Mouse (Mus musculus) liver, embryonic 14.5 days (tissue): ENCODE measurements at regions not wholly inside any gene's neighbourhood (a gene's known extent, or its start where the extent isn't known, plus 50 kb on each side); places are given as distances from the start of the nearest gene placed in this dataset.

Experiments
- ATAC-seq: fragments of 200-750 bp; cut with Nextera tagmentation; 2 replicates; pipeline ENCODE4 v1.8.0; 2017; ENCODE audit warnings: moderate number of reproducible peaks, mild to moderate bottlenecking, moderate library complexity; ENCODE audit not compliant: insufficient read depth
- DNase-seq, 3 experiments: peaks; one replicate each; pipeline ENCODE4 v3.0.0-alpha.2; 2012 to 2013; ENCODE audit warnings: low read depth in 3 of 3, low spot score in 3 of 3
- H3K27ac ChIP-seq: fragments of 300-500 bp; sonication (generic); 2 replicates; pipeline ENCODE4 v1.5.1; 2014; ENCODE audit warnings: moderate library complexity, mild to moderate bottlenecking, control low read depth, inconsistent platforms
- H3K27me3 ChIP-seq: fragments of 300-500 bp; sonication (generic); 2 replicates; pipeline ENCODE4 v1.6.1; 2014; ENCODE audit warnings: mild to moderate bottlenecking, low read length, moderate library complexity; ENCODE audit not compliant: control insufficient read depth, insufficient read depth
- H3K36me3 ChIP-seq: fragments of 300-500 bp; sonication (generic); replicated peaks from 2 replicates; pipeline ENCODE4 v1.6.1; 2014; ENCODE audit warnings: low read depth; ENCODE audit not compliant: control insufficient read depth, insufficient read depth
- H3K4me1 ChIP-seq, 2 experiments: fragments of 200-500 bp in 1 of 2; fragments of 300-500 bp in 1 of 2; sonication (generic) in 1 of 2; replicated peaks; 2 replicates each; pipeline ENCODE4 v1.6.1; 2012 to 2014; ENCODE audit warnings: antibody characterized with exemption in 1 of 2, inconsistent platforms in 1 of 2, low read length in 1 of 2; ENCODE audit not compliant: control insufficient read depth in 2 of 2, insufficient read depth in 2 of 2
- H3K4me2 ChIP-seq: fragments of 300-500 bp; sonication (generic); 2 replicates; pipeline ENCODE4 v1.6.1; 2014; ENCODE audit warnings: low read depth, mild to moderate bottlenecking, control low read depth, moderate library complexity
- H3K4me3 ChIP-seq, 2 experiments: fragments of 200-500 bp in 1 of 2; fragments of 300-500 bp in 1 of 2; sonication (generic) in 1 of 2; 2 replicates each; pipeline ENCODE4 v1.5.1; 2012 to 2014; ENCODE audit warnings: low read depth in 2 of 2, low read length in 2 of 2, mild to moderate bottlenecking in 2 of 2, control low read depth in 1 of 2, inconsistent platforms in 1 of 2, moderate library complexity in 1 of 2; ENCODE audit not compliant: insufficient read depth in 1 of 2
- H3K9ac ChIP-seq: fragments of 300-500 bp; sonication (generic); replicated peaks from 2 replicates; pipeline ENCODE4 v1.6.1; 2014; ENCODE audit warnings: mild to moderate bottlenecking, control low read depth, moderate library complexity
- H3K9me3 ChIP-seq: fragments of 300-500 bp; sonication (generic); 2 replicates; pipeline ENCODE4 v1.6.1; 2016; ENCODE audit warnings: low read length, mixed read lengths; ENCODE audit not compliant: control insufficient read depth
- CTCF ChIP-seq: IDR thresholded peaks from 2 replicates; pipeline ENCODE4 v1.5.1; 2016; ENCODE audit warnings: antibody characterized with exemption, low read depth, control low read depth
- EP300 ChIP-seq: IDR thresholded peaks from 2 replicates; pipeline ENCODE4 v1.6.1; 2016; ENCODE audit warnings: antibody characterized with exemption, low read depth
- WGBS: fragments of 180-500 bp; shearing (Covaris S2); extraction: QIAGEN DNeasy Blood & Tissue Kit; methylation state at CpG from one replicate; pipeline ENCODE4 v1.1.7; 2014; ENCODE audit not compliant: insufficient replicate concordance; 5-methylcytosine and 5-hydroxymethylcytosine counted together

DNA sequence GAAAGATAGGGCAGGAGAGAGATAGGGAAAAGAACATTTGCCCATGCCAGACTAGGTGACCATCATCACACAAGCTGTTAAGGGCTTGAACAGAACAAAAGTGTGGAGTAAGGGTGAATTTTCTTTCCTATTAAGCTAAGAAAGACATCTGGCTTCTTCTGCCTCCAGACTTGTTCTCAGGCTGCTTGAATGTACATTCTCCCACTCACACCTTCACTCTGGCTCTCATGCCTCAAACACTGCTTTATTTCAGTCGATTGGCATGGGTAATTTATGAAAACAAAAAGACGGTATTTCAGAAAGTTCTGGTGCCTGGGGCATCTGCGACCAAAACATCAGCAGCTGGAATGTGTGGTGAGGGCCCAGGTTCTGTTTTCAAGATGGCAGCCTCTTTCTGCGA is 79.1 kb downstream of the Ifi44 start:
- no peaks in the 10 kb centered on the region for H3K36me3 ChIP-seq
- ATAC-seq: no peak
- H3K9me3 ChIP-seq: no peaks in the 10 kb centered on the region
- H3K4me2 ChIP-seq: no peak overlapping the region
- no peaks in the 10 kb centered on the region for H3K4me1 ChIP-seq
- DNase-seq: no peak
- 55% methylated on average over 4 of the region's 4 CpGs for WGBS
- no peak overlapping the region for H3K9ac ChIP-seq
- TF ChIP-seq CTCF (no peak), EP300 (no peak)
- H3K27ac ChIP-seq: no peak overlapping the region
- H3K4me3 ChIP-seq: no peak overlapping the region
- no peaks in the 10 kb centered on the region for H3K27me3 ChIP-seq

DNA sequence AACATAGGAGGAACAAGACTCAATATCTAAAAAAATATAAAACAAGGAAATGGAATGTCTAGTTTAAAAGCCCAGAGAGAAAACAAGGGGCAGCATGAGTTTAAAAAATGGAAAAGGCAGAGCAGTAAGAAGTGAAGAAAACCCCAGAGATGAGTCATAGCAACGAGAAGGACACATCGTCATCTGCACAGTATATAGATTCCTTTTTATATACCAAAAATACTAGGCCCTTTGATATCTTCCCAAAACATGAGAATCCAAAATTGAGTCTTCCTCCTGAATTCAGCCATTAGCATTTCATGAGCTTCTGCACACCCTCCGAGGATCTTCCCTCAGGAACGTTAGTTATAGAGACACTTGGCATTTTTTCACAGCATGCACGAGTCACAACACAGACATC is 96.5 kb downstream of the Ifi44 start:
- WGBS: 66% methylated on average over 5 of the region's 5 CpGs
- Histone ChIP-seq H3K4me1 (no peaks in the 10 kb centered on the region), H3K9me3 (no peaks in the 10 kb centered on the region), H3K4me3 (no peak overlapping the region), H3K27me3 (no peaks in the 10 kb centered on the region), H3K36me3 (no peaks in the 10 kb centered on the region), H3K4me2 (no peak overlapping the region), H3K27ac (no peak overlapping the region), H3K9ac (no peak overlapping the region)
- TF ChIP-seq EP300: no peak
- no peak for TF ChIP-seq CTCF
- DNase-seq: no peak
- ATAC-seq: no peak

DNA sequence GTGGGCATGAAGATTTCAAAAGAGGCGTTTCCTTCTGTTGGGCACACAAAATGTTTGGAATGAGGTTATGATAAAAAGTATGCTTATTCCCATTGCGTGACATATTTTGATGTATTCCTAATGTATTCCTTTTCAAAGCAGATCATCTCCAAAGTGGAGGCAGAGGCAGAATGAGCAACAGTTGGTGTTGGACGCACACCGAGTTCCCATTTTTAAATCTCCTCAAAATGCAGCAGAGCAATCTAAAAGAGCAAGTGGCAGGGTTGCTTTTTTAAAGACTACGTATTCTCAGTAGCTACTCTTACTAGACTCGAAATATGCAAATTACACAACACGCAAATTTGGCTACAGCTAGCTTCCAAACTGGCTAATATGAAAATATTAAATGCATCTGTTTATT is 98.2 kb downstream of the Ifi44 start:
- Histone ChIP-seq H3K27ac (no peak overlapping the region), H3K27me3 (no peaks in the 10 kb centered on the region), H3K4me2 (no peak overlapping the region), H3K4me1 (no peaks in the 10 kb centered on the region), H3K36me3 (no peaks in the 10 kb centered on the region), H3K9ac (no peak overlapping the region), H3K4me3 (no peak overlapping the region), H3K9me3 (no peaks in the 10 kb centered on the region)
- TF ChIP-seq CTCF (no peak), EP300 (no peak)
- no peak for ATAC-seq
- no peak for DNase-seq
- 63% methylated on average over 7 of the region's 7 CpGs for WGBS

GRCm38 (mm10) chr3:151647637-151648036 is 102.1 kb downstream of the Ifi44 start:
- Histone ChIP-seq H3K36me3 (no peaks in the 10 kb centered on the region), H3K4me3 (no peak overlapping the region)
- ATAC-seq: no peak

DNA sequence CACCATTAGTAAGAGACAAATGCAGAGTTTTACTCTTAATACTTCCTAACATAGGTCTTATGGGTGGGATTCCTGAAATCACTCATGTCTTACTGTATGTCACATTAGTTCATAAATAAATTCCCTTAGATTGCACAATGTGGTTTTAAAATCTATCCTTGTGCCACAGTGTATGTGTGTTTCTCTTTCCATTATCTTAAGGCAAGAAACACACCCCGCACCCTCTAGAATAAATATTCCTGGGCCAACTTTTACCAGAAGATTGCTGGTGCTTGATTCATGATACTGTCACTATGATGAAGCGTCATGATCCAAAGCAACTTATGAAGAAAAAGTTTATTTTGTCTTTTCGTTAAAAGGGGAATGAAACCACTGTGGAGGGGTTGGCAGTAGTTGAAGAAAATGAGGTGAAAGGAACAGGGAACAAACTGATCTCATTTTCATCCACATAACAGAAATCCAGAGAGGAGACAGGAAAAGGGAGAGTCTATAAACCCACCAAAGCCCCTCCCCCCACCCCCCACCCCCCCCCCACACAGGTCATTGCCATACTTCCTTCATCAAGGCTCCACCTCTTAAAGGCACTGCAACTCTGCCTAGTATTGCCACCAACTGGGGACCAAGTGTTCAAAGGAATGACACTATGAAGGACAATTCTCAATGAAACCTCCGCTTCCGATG is 110.2 kb downstream of the Ifi44 start:
- DNase-seq: no peak
- Histone ChIP-seq H3K4me1 (no peaks in the 10 kb centered on the region), H3K36me3 (no peaks in the 10 kb centered on the region), H3K4me2 (no peak overlapping the region), H3K27ac (no peak overlapping the region), H3K27me3 (no peaks in the 10 kb centered on the region), H3K9ac (no peak overlapping the region), H3K9me3 (no peaks in the 10 kb centered on the region), H3K4me3 (no peak overlapping the region)
- ATAC-seq: no peak
- WGBS: 72% methylated on average over 5 of the region's 5 CpGs
- TF ChIP-seq CTCF (no peak), EP300 (no peak)

More at GRCm38 (mm10) chr3:151647637-151648036, 102.1 kb downstream of the Ifi44 start:
- H3K27me3 ChIP-seq: no peaks in the 10 kb centered on the region
- no peak overlapping the region for H3K27ac ChIP-seq
- DNase-seq: no peak
- H3K4me1 ChIP-seq: no peaks in the 10 kb centered on the region
- no peaks in the 10 kb centered on the region for H3K9me3 ChIP-seq
- H3K9ac ChIP-seq: no peak overlapping the region
- 60% methylated on average over 10 of the region's 10 CpGs for WGBS
- H3K4me2 ChIP-seq: no peak overlapping the region
- TF ChIP-seq EP300 (no peak), CTCF (peak; percentile 21; the same call in 1 of the 2 replicates)
